Mouse (Mus musculus) cerebellum, adult 11-12 months (tissue): ENCODE measurements at regions not wholly inside any gene's neighbourhood (a gene's known extent, or its start where the extent isn't known, plus 50 kb on each side); places are given as distances from the start of the nearest gene placed in this dataset.

Experiments used
- DNase-seq: peaks from one replicate; pipeline ENCODE4 v3.0.0; 2022

GRCm38 (mm10) chr17:45285621-45286189 is 147.8 kb downstream of the Cdc5l start:
- DNase-seq: no peak

GRCm38 (mm10) chr17:45281554-45281953 is 152.0 kb downstream of the Cdc5l start:
- no peak for DNase-seq

DNA sequence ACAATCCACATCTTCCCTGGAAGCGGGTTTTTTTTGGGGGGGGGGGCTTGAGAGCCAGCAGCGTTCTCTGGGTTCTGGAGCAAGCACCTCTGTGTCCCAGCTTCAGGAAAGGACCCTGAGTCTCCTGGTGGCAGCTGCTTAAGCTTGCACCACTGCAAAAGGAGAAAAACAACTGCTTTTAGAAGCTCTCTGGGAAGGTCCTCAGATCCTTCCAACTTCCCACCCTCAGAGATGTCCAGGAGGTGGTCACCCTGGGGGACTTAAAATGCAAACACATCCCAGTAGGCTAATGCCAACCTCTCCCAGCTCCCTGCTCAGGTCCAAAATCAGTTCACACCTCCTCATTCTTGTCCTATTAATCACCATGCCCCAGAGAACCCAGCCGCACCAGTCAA is 153.7 kb downstream of the Cdc5l start:
- no peak for DNase-seq

DNA sequence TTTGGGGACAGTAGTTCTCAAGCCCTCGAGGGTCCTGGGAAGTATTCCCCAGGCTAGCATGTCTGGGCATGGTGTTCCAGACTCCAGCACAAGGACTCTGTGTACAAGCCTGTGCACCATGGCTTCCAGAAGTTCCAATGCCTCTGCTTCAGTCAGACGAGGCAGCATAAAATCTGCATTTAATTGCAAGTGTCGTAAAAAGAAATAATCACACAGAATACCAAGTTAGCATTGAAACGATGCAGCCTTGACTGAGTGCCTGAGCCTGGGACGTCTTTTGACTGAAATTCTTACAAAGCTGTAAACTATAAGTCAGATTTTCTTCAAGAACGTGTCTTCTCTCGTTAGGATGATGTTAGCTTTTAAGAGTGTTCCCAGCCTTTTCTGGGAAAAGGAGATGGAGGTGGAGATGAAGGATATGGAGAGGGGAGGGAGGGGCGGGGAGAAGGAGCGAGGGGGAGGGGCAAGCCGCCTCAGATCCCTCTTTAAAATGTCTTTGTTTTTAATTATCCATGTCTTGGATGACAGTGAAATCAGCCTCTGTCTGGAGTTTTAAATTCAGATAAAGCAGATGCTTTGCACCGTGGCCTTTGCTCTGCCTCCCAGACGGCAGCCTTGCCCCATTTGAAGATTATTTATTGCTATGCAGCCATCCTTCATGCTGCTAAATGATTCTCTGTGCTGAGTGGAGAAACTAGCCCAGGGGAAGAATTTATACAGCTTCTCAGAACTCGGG is 154.3 kb downstream of the Cdc5l start:
- no peak for DNase-seq

DNA sequence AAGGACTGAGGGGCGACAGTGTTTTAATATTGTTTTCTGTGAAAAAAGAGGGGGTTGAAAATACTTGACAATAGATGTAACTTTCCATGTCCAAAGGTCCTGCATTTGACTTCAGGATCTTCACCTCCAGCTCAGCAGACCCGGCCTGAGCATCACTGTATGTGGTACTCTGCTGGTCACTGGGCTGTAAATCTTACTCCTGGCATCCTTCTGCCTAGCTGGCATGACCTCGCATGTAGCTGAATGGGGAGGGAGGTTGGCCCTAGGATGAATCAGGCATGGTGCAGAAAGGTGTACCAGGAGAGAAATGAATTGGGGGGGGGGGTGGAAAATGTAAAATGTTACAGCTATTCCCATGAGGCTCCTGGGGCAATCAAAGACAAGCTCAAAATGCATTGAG is 156.0 kb downstream of the Cdc5l start:
- peak; percentile 64 for DNase-seq

DNA sequence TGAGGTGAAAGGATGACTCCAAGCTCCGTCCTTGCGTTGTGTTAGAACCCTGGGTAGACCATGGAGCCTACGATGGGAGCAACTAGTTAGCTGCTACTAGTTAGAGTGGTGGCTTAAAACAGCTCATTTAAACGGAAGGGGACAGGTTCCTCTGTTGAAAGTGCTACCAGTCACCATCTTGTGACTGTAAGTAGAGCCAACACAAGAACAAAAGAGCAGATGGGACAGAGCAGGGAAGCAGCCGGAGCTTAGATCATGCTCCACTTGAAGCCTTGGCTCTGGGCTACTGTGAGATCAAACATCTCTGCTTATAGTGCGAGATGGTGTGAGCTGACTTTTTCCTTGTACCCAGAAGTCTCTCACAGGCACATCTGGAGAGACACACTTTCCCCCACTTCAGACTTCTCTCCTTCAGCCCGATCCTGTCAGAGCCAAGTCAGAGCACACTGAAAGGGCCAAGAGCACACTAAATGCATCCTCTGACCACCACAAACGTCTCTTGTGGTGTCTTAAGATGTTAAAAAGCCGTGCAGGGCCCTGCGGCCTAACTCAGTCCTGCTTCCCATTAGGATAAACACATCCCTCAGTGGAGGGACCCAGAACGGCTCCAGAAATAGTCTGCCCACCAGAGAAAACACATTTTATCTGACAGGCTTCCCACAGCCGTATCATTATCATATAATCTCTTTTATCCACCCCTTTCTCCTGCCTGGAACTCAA is 156.7 kb downstream of the Cdc5l start:
- DNase-seq: peak; percentile 66

DNA sequence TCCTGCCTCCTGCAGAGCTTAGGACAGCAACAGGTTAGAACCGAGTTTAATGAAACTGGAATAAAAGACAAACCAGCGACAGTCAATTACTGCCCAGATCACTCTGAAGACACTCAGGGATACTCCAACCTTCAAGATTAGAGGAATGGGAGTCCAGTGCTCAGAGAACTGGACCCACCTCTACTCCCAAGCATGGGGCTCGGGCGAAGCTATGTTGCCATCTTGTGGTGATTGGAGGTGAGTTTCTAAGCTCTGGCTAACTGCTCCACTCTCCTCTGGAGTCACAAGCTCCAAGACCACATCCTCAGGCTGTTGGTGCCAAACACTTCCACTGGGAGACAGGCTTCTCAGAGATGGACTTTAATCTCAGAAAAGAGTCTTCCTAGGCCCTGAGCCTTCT is 158.6 kb downstream of the Cdc5l start:
- no peak for DNase-seq

- no peak for DNase-seq
Observed at GRCm38 (mm10) chr17:45266776-45267175, 166.8 kb downstream of the Cdc5l start.

- DNase-seq: no peak
Observed at GRCm38 (mm10) chr17:45265587-45265986, 167.9 kb downstream of the Cdc5l start.

DNA sequence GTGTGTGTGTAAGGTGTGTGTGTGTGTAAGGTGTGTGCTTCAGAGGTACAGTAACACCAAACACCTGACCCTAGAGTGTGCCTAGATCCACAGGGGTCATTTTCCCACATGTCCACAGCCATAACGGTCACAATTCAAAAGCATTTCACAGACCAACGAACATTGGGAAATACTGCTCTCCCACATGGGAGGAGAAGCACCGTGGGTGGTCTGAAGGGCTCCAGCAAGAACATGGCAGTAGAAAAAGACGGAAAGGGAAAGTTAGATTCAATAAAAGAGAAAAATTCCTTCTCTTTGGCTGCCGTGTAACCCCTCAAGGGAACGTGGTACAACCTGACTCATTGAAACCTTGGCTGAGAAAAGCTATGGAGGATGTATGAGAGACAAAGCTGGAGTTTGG is 169.1 kb downstream of the Cdc5l start:
- no peak for DNase-seq

DNA sequence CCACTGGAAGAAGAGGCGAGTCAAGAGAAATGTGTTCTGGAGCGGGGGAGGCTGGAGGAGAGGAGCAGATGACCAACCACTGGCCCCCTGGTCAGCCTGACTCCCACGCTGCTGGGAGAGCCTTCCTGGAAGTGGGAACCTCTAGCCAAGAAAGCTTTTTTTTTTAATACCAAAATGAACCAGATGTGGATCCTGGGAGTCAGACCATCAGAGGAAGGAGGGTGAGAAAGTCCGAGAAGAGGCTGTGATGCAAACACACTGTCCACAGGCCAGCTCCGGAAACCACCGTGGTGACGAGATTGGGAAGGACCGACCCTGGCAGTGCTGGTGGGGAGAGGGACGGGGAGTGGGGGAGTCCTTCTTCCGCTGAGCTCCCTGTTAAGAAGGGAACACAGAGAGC is 173.1 kb downstream of the Cdc5l start:
- no peak for DNase-seq

DNA sequence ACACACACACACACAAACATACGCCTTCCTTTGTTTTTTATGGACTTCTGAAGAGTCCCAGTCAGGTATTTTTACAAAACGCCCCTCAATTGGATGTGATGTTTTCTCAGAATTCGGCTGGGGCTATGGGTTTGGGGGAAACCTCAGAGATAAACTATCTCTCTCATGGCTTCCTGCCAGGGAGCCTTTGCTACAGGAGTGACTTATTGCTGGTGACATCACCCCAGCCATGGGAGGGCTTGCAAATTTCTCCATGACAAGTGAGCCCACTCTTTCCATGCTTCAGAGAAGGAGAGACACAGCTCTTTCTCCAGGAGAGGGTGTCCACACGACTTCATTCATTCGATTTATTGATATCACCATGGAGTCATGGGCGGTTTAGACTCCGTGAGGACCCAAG is 175.5 kb downstream of the Cdc5l start:
- DNase-seq: no peak

GRCm38 (mm10) chr17:45252593-45253230 is 180.8 kb downstream of the Cdc5l start:
- DNase-seq: no peak

DNA sequence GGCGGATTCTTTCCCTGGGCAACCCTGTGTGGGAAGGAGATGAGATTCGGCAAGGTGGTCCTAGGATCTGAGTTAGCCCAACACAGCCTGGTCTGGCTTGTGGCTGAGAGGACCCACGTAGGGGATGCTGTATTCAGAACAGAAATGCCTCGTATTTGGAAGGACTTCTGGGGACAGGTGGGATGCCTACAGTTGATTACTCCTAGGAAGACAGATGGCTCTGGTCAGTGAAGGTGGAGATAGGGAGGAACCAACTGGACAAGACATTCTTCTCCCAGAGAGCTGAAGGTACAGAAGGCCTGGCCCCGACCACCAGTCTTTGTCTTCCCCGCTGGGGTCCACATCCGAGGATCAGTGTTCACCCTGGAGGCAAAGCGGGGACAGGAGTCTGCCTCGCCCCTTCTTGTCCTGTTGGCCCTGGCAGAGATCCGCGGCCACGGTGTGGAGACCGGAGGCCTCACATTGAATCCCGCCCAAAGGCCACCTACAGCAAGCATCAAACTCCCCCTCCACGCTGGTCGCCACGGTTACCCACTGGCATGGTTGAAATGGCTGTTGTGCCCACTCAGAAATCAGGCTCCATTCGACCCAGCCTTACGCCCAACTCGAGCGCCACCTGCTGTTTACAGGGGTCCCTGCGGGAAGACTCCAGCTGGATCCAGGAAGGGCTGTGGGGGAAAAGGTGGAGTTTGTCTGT is 182.4 kb downstream of the Cdc5l start:
- DNase-seq: peak; percentile 55

- no peak for DNase-seq
Observed at GRCm38 (mm10) chr17:45250450-45250849, 183.1 kb downstream of the Cdc5l start.

- no peak for DNase-seq
Observed at GRCm38 (mm10) chr17:45247142-45248137, 186.1 kb downstream of the Cdc5l start.

DNA sequence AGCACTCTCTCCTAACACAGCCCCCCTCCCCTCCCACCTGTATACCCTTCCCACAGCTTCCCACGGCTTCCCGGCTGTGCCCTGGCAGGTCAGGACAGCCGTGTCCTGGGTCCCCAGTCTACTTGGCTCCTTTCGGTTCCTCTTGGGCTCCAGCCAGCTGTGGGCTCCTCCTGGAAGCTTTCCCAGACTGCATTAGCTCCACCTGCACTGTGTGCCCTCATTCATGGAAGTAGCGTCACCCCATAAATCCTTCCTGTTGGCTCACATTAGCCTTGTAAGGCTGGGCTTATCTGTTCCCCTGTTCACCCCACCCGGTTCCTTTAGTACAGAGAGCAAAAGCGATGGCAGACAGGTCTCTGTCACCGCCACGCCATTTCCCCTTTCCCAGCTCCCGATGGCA is 188.7 kb downstream of the Cdc5l start:
- DNase-seq: peak; percentile 25

GRCm38 (mm10) chr17:45243103-45243502 is 190.4 kb downstream of the Cdc5l start:
- DNase-seq: no peak

GRCm38 (mm10) chr17:45242076-45242475 is 191.5 kb downstream of the Cdc5l start:
- DNase-seq: no peak

DNA sequence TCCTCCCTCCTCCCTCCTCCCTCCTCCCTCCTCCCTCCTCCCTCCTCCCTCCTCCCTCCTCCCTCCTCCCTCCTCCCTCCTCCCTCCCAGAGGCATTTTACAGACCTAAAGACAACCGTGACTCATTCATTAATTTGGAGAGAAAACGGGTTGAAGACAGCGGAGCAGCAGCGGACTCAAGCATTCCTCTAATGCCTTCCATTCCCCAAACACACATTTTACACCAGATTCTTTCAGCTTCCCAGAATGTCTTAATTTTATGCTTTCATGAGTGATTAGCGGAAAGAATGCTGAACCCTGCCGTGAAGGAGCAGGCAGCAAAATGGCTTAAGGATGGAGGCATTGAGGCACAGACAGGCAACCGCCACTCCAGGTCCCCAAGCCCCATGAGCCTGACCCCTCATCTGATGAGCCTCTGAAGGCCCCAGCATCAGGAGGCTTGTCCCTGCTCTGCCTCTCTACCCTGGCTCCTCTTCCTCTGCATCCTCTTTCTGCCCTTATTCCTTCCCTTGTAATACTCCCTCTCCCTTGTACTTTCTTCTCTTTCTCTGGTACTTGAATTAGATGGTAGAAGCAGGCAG is 192.5 kb downstream of the Cdc5l start:
- no peak for DNase-seq

- no peak for DNase-seq
Observed at GRCm38 (mm10) chr17:45240545-45240944, 193.0 kb downstream of the Cdc5l start.
